Mouse (Mus musculus) ES-E14 (cell line): ENCODE measurements at regions not wholly inside any gene's neighbourhood (a gene's known extent, or its start where the extent isn't known, plus 50 kb on each side); places are given as distances from the start of the nearest gene placed in this dataset.

Experiments
- HCFC1 ChIP-seq: IDR thresholded peaks from 2 replicates; pipeline ENCODE4 v1.6.1; 2012; ENCODE audit warnings: low read length, inconsistent platforms, borderline replicate concordance; ENCODE audit not compliant: insufficient read depth
- ZC3H11A ChIP-seq: IDR thresholded peaks from 2 replicates; pipeline ENCODE4 v1.6.1; 2012; ENCODE audit warnings: low read depth, mild to moderate bottlenecking, inconsistent platforms, low read length, borderline replicate concordance

DNA sequence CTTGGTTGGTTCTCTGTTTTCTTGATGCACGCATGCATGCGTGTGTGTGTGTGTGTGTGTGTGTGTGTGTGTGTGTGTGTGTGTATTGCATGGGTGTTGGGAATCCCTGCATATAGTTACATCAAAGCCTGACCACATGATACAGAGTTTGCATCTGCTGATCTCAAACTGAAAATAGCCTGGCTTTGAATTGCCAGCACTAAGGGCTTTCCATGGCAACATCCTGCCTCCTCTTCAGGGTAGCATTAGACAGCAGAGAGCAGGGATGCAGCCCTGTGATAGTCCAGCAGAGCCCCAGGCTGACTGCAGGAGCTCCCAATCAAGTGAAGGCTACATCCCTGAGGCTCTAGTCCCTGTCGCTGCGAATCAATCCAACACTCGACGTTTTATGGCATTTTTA, 87.8 kb upstream of the Zfp366 start:
- TF ChIP-seq ZC3H11A (no peak), HCFC1 (no peak)
